Mouse (Mus musculus): ENCODE data around the gene Fam118b. TPM values are rescaled to one million over a fixed set of nuclear protein-coding genes. Genes with fewer than 3 reads are reported as not detected.

Fam118b gene
- polyA plus RNA-seq, 1 experiment from 2014 or later: 58.2 TPM

- Histone ChIP-seq H3K9ac (no peak overlapping the region), H3K27me3 (no peaks in the 10 kb centered on the region), H3K4me3 (no peak overlapping the region), H3K36me3 (peaks cover 52% of the 10 kb centered on the region), H3K27ac (no peak overlapping the region), H3K4me2 (replicated peaks) (no peak overlapping the region), H3K9me3 (no peaks in the 10 kb centered on the region), H3K4me1 (no peaks in the 10 kb centered on the region)
- no peak for ATAC-seq (ENCODE audit: low FRiP score, low read depth)
- 86% methylated on average over 10 of the region's 10 CpGs for WGBS
Observed at GRCm38 (mm10) chr9:35187351-35187903, 80.2 kb downstream of the Fam118b start.

GRCm38 (mm10) chr9:35186430-35186829 lies 81.2 kb downstream of the Fam118b start:
- ATAC-seq (ENCODE audit: low FRiP score, low read depth): no peak
- no peak overlapping the region for H3K4me3 ChIP-seq
- H3K9ac ChIP-seq: no peak overlapping the region
- H3K9me3 ChIP-seq: no peaks in the 10 kb centered on the region
- WGBS: 84% methylated on average over 3 of the region's 4 CpGs
- peaks cover 47% of the 10 kb centered on the region for H3K36me3 ChIP-seq
- no peak overlapping the region for H3K27ac ChIP-seq
- no peaks in the 10 kb centered on the region for H3K4me1 ChIP-seq
- no peak overlapping the region for H3K4me2 ChIP-seq (replicated peaks)
- no peaks in the 10 kb centered on the region for H3K27me3 ChIP-seq

- Histone ChIP-seq H3K9me3 (no peaks in the 10 kb centered on the region), H3K27me3 (no peaks in the 10 kb centered on the region), H3K36me3 (peaks cover 17% of the 10 kb centered on the region), H3K4me3 (no peak overlapping the region), H3K27ac (no peak overlapping the region), H3K9ac (no peak overlapping the region), H3K4me2 (replicated peaks) (no peak overlapping the region), H3K4me1 (no peaks in the 10 kb centered on the region)
- 65% methylated on average over 5 of the region's 5 CpGs for WGBS
- no peak for ATAC-seq (ENCODE audit: low FRiP score, low read depth)
Observed at GRCm38 (mm10) chr9:35183359-35183758, 84.2 kb downstream of the Fam118b start.

GRCm38 (mm10) chr9:35182832-35183231 lies 84.8 kb downstream of the Fam118b start:
- H3K27ac ChIP-seq: no peak overlapping the region
- no peak overlapping the region for H3K4me2 ChIP-seq (replicated peaks)
- no peak overlapping the region for H3K4me3 ChIP-seq
- H3K4me1 ChIP-seq: no peaks in the 10 kb centered on the region
- WGBS: 78% methylated on average over 2 of the region's 2 CpGs
- ATAC-seq (ENCODE audit: low FRiP score, low read depth): no peak
- peaks cover 12% of the 10 kb centered on the region for H3K36me3 ChIP-seq
- no peaks in the 10 kb centered on the region for H3K27me3 ChIP-seq
- no peaks in the 10 kb centered on the region for H3K9me3 ChIP-seq
- H3K9ac ChIP-seq: no peak overlapping the region

- Histone ChIP-seq H3K9me3 (no peaks in the 10 kb centered on the region), H3K27me3 (no peaks in the 10 kb centered on the region), H3K4me2 (replicated peaks) (peak overlapping the region; percentile 81), H3K9ac (no peak overlapping the region), H3K4me1 (peaks cover 15% of the 10 kb centered on the region), H3K36me3 (no peaks in the 10 kb centered on the region), H3K27ac (no peak overlapping the region), H3K4me3 (peak overlapping the region; percentile 66)
- WGBS: 52% methylated on average over 14 of the region's 14 CpGs
- no peak for ATAC-seq (ENCODE audit: low FRiP score, low read depth)
Observed at GRCm38 (mm10) chr9:35176124-35176659, 91.4 kb downstream of the Fam118b start.

- H3K27ac ChIP-seq: peak within 1 kb of the TSS; percentile 85
- H3K9ac ChIP-seq: peak within 1 kb of the TSS; percentile 72
- H3K4me2 ChIP-seq (replicated peaks): peak within 1 kb of the TSS; percentile 81
- ATAC-seq (ENCODE audit: low FRiP score, low read depth): peak; percentile 97
- no peaks in the 10 kb centered on the region for H3K9me3 ChIP-seq
- WGBS: under 1% methylated on average over 38 of the region's 38 CpGs
- H3K4me1 ChIP-seq: peaks cover 15% of the 10 kb centered on the region
- H3K4me3 ChIP-seq: peak within 1 kb of the TSS; percentile 66
- H3K36me3 ChIP-seq: peaks cover 6% of the 10 kb centered on the region
- H3K27me3 ChIP-seq: no peaks in the 10 kb centered on the region
Observed at GRCm38 (mm10) chr9:35175251-35176123, 92.1 kb downstream of the Fam118b start, which contains the start of gene Dcps. TSS of gene Dcps (minus strand) at chr9:35176061.

GRCm38 (mm10) chr9:35173331-35173730 lies 94.3 kb downstream of the Fam118b start:
- Histone ChIP-seq H3K9ac (no peak overlapping the region), H3K9me3 (no peaks in the 10 kb centered on the region), H3K27ac (no peak overlapping the region), H3K27me3 (no peaks in the 10 kb centered on the region), H3K4me1 (peaks cover 15% of the 10 kb centered on the region), H3K36me3 (peaks cover 21% of the 10 kb centered on the region), H3K4me3 (no peak overlapping the region), H3K4me2 (replicated peaks) (no peak overlapping the region)
- ATAC-seq (ENCODE audit: low FRiP score, low read depth): no peak
- 77% methylated on average over 1 of the region's 1 CpGs for WGBS

GRCm38 (mm10) chr9:35170071-35170470 lies 97.5 kb downstream of the Fam118b start:
- Histone ChIP-seq H3K27ac (no peak overlapping the region), H3K4me1 (peaks cover 10% of the 10 kb centered on the region), H3K9ac (no peak overlapping the region), H3K4me3 (no peak overlapping the region), H3K36me3 (peaks cover 25% of the 10 kb centered on the region), H3K9me3 (no peaks in the 10 kb centered on the region), H3K27me3 (no peaks in the 10 kb centered on the region), H3K4me2 (replicated peaks) (no peak overlapping the region)
- ATAC-seq (ENCODE audit: low FRiP score, low read depth): no peak
- WGBS: 89% methylated on average over 7 of the region's 7 CpGs

Other genes starting within 250 kb of the Fam118b start
- gene St3gal4, start 148.5 kb downstream of the Fam118b start, polyA plus RNA-seq (2015; fragmentation: Nextera tagmentation; extraction: Ambion mirVana): 37.9 and 39.3 TPM in 2 replicates
- gene Dcps, start 91.7 kb downstream of the Fam118b start, polyA plus RNA-seq (2015; fragmentation: Nextera tagmentation; extraction: Ambion mirVana): 78.2 and 80.9 TPM in 2 replicates
- 145 and 148 TPM in 2 replicates for gene Srpr, start 67.6 kb downstream of the Fam118b start, polyA plus RNA-seq (2015; fragmentation: Nextera tagmentation; extraction: Ambion mirVana)
- gene Tirap, start 67.5 kb downstream of the Fam118b start, polyA plus RNA-seq (2015; fragmentation: Nextera tagmentation; extraction: Ambion mirVana): 15.4 and 16.3 TPM in 2 replicates
- 44.3 and 44.7 TPM in 2 replicates for gene Foxred1, start 56.8 kb downstream of the Fam118b start, polyA plus RNA-seq (2015; fragmentation: Nextera tagmentation; extraction: Ambion mirVana)
- gene Rpusd4, start 60 bp upstream of the Fam118b start, polyA plus RNA-seq (2015; fragmentation: Nextera tagmentation; extraction: Ambion mirVana): 29.6 and 31.9 TPM in 2 replicates
- 37.0 and 37.6 TPM in 2 replicates for gene Cdon, start 153.3 kb upstream of the Fam118b start, polyA plus RNA-seq (2015; fragmentation: Nextera tagmentation; extraction: Ambion mirVana)